Mouse (Mus musculus) kidney, postnatal 4 days (tissue): ENCODE results near the gene 2310022A10Rik.
"Not testable (repeated sequence)": the region's sequence is repeated elsewhere in the genome, so short reads cannot be mapped to it uniquely, and the experiment has no call there.

Experiments used
- DNase-seq, 2 experiments: peaks; one replicate each; pipeline ENCODE4 v3.0.0; 2021; ENCODE audit warnings: mixed read lengths in 2 of 2

The 2310022A10Rik gene

DNA sequence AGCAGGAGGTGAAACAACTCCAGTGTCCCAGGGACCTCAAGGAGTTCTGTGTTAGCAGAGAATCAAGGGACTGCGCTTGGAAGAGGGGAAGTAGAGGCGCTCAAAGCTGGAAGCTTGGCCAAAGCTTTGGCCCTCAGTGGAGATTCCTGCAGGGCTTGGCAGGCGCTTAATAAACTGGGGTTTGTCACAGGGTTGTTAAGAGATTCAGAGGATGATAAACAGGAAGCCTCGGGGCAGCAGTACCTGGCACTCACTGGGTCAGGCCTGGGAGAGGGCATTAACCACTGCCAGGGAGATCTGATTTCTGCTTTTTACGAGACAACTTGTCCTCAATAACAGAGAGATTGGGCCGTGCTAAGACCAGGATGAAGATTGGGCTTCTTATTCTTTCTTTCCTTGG lies 68.0 kb downstream of the 2310022A10Rik start:
- no peak for DNase-seq

DNA sequence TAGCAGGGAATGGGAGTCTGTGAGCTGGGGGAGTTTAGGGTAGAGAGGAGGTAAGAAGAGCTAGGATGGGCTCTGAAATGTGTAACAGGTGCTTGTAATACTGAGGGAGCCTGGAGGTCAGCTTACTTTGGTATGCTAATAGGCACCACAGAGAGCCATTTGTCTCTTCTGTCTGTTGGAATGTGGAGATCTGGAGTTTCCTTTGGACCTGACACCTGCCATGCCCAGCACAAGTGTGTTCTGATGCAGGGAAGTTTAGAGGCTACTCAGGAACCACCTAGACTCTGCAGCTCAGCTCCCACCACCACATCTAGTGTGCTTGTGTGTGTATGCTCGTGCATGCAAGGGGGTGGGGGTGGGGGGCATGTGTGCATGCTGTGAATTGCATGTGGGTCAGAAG lies 69.2 kb downstream of the 2310022A10Rik start:
- no peak for DNase-seq

DNA sequence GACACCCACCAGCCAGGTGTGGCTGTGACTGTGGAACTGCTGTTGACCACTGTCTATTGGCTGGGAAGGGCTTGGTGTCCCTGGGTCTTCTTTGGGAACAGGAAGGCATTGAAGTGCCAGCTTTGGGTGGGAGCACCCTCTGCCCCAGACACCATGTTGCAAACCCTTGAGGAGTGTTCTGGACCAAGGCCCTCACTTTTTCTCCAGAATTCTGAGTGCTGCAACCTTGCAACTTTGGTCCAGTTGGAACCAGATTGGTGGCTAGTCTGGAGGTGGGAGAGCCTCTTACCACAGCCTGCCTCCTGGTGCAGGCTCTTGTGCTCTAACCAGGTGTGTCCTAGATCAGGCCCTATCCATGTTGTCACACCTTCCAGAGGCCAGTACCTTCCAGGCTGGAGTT lies 71.9 kb downstream of the 2310022A10Rik start:
- DNase-seq = no peak

- DNase-seq = no peak
These were observed 74.7 kb downstream of the 2310022A10Rik start for GRCm38 (mm10) chr7:27627707-27628106.

- DNase-seq = no peak
These were observed 75.2 kb downstream of the 2310022A10Rik start for GRCm38 (mm10) chr7:27628190-27628589.

DNA sequence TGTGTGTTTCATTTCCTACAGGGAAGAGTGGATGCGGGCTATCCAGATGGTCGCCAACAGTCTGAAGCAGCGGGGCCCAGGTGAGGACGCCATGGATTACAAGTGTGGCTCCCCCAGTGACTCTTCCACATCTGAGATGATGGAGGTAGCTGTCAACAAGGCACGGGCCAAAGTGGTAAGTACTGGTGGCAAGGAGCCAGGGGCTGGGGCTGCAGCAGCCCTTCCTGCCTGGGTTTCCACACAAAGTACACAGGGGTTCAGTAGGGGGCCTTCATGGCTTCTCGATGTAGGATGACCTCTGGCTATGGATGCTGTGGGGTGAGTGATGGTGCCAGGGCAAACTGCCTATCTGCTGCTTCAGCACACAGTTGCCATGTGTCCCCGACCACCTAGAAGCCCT lies 75.8 kb downstream of the 2310022A10Rik start:
- DNase-seq = not testable (repeated sequence)

DNA sequence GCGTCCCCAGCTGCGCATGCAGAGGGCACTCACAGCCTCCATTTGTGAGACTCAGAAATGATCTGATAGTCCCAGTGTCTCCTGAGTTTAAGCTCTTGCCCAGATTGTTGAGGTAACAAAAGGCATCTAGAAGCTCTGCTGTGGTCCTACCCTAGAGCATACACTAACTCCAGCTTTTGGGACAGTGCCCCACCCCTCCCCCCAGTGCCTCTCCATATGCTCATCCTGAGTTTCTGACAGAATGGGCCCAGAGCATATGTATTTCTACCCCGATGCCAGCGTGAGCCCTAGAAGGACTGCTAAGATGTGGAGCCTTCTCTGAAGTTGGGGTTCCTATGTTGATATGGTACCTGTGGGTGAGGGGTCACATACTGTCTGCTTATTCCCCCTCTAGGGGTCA lies 78.4 kb downstream of the 2310022A10Rik start:
- DNase-seq = no peak
